Mouse (Mus musculus): ENCODE measurements around the gene Olfr1246. TPM values are rescaled to one million over a fixed set of nuclear protein-coding genes. Genes with fewer than 3 reads are reported as not detected.

The Olfr1246 gene
- polyA plus RNA-seq, 1 experiment from 2014 or later: not detected

Other genes starting within 250 kb of the Olfr1246 start
- not detected in 2 replicates for gene Olfr1234, start 228.3 kb downstream of the Olfr1246 start, polyA plus RNA-seq (2015; fragmentation: Nextera tagmentation; extraction: Ambion mirVana)
- not detected in 2 replicates for gene Olfr1238, start 183.5 kb downstream of the Olfr1246 start, polyA plus RNA-seq (2015; fragmentation: Nextera tagmentation; extraction: Ambion mirVana)
- gene Olfr1239, start 172.8 kb downstream of the Olfr1246 start, polyA plus RNA-seq (2015; fragmentation: Nextera tagmentation; extraction: Ambion mirVana): not detected in 2 replicates
- not detected in 2 replicates for gene Olfr1240, start 150.2 kb downstream of the Olfr1246 start, polyA plus RNA-seq (2015; fragmentation: Nextera tagmentation; extraction: Ambion mirVana)
- gene Olfr1241, start 106.0 kb downstream of the Olfr1246 start, polyA plus RNA-seq (2015; fragmentation: Nextera tagmentation; extraction: Ambion mirVana): not detected in 2 replicates
- gene Olfr1242, start 94.8 kb downstream of the Olfr1246 start, polyA plus RNA-seq (2015; fragmentation: Nextera tagmentation; extraction: Ambion mirVana): not detected in 2 replicates
- not detected in 2 replicates for gene Olfr1243, start 61.7 kb downstream of the Olfr1246 start, polyA plus RNA-seq (2015; fragmentation: Nextera tagmentation; extraction: Ambion mirVana)
- gene Olfr1245, start 14.7 kb downstream of the Olfr1246 start, polyA plus RNA-seq (2015; fragmentation: Nextera tagmentation; extraction: Ambion mirVana): not detected in 2 replicates
- gene Olfr1247, start 21.0 kb upstream of the Olfr1246 start, polyA plus RNA-seq (2015; fragmentation: Nextera tagmentation; extraction: Ambion mirVana): not detected in 2 replicates
- not detected in 2 replicates for gene Olfr1248, start 25.1 kb upstream of the Olfr1246 start, polyA plus RNA-seq (2015; fragmentation: Nextera tagmentation; extraction: Ambion mirVana)
- not detected in 2 replicates for gene Olfr1249, start 41.8 kb upstream of the Olfr1246 start, polyA plus RNA-seq (2015; fragmentation: Nextera tagmentation; extraction: Ambion mirVana)
- gene Olfr1250, start 68.3 kb upstream of the Olfr1246 start, polyA plus RNA-seq (2015; fragmentation: Nextera tagmentation; extraction: Ambion mirVana): not detected in 2 replicates
- not detected in 2 replicates for gene Olfr1251, start 78.8 kb upstream of the Olfr1246 start, polyA plus RNA-seq (2015; fragmentation: Nextera tagmentation; extraction: Ambion mirVana)
- not detected in 2 replicates for gene Olfr1252, start 131.9 kb upstream of the Olfr1246 start, polyA plus RNA-seq (2015; fragmentation: Nextera tagmentation; extraction: Ambion mirVana)
- gene Olfr1253, start 163.9 kb upstream of the Olfr1246 start, polyA plus RNA-seq (2015; fragmentation: Nextera tagmentation; extraction: Ambion mirVana): not detected in 2 replicates
- gene Olfr1254, start 200.5 kb upstream of the Olfr1246 start, polyA plus RNA-seq (2015; fragmentation: Nextera tagmentation; extraction: Ambion mirVana): not detected in 2 replicates
- not detected in 2 replicates for gene Olfr1255, start 218.9 kb upstream of the Olfr1246 start, polyA plus RNA-seq (2015; fragmentation: Nextera tagmentation; extraction: Ambion mirVana)
- not detected in 2 replicates for gene Olfr1256, start 248.4 kb upstream of the Olfr1246 start, polyA plus RNA-seq (2015; fragmentation: Nextera tagmentation; extraction: Ambion mirVana)

All from intestine, embryonic 16.5 days (tissue).